Mouse (Mus musculus) neural tube, embryonic 15.5 days (tissue): Measurements from ENCODE around the gene Pttg1. TPM values are rescaled to one million over a fixed set of nuclear protein-coding genes. Genes with fewer than 3 reads are reported as not detected.
A peak's percentile ranks its signal among the peaks of the same experiment; 100 is the strongest.

ENCODE experiments used
- ATAC-seq: fragments of 200-750 bp; cut with Nextera tagmentation; 2 replicates; pipeline ENCODE4 v1.8.0; 2017; ENCODE audit warnings: mild to moderate bottlenecking, moderate TSS enrichment, moderate library complexity; ENCODE audit not compliant: low FRiP score
- H3K27ac ChIP-seq: fragments of 300-500 bp; sonication (generic); replicated peaks from 2 replicates; pipeline ENCODE4 v1.5.1; 2015; ENCODE audit warnings: mild to moderate bottlenecking, inconsistent platforms
- H3K27me3 ChIP-seq: fragments of 300-500 bp; sonication (generic); replicated peaks from 2 replicates; pipeline ENCODE4 v1.6.1; 2015; ENCODE audit warnings: inconsistent platforms
- H3K36me3 ChIP-seq: fragments of 300-500 bp; sonication (generic); 2 replicates; pipeline ENCODE4 v1.6.1; 2015; ENCODE audit warnings: inconsistent platforms
- H3K4me1 ChIP-seq: fragments of 300-500 bp; sonication (generic); 2 replicates; pipeline ENCODE4 v1.6.1; 2015; ENCODE audit warnings: inconsistent platforms
- H3K4me2 ChIP-seq: fragments of 300-500 bp; sonication (generic); 2 replicates; pipeline ENCODE4 v1.6.1; 2015; ENCODE audit warnings: inconsistent platforms, mild to moderate bottlenecking, moderate library complexity
- H3K4me3 ChIP-seq: fragments of 300-500 bp; sonication (generic); replicated peaks from 2 replicates; pipeline ENCODE4 v1.5.1; 2015; ENCODE audit warnings: mild to moderate bottlenecking, inconsistent platforms
- H3K9ac ChIP-seq: fragments of 300-500 bp; sonication (generic); replicated peaks from 2 replicates; pipeline ENCODE4 v1.6.1; 2015; ENCODE audit warnings: mild to moderate bottlenecking, inconsistent platforms
- H3K9me3 ChIP-seq: fragments of 300-500 bp; sonication (generic); replicated peaks from 2 replicates; pipeline ENCODE4 v1.6.1; 2016; ENCODE audit warnings: inconsistent platforms
- WGBS: fragments of 180-500 bp; shearing (Covaris S2); methylation state at CpG from one replicate; pipeline ENCODE4 v1.1.7; 2015; ENCODE audit warnings: mixed read lengths; 5-methylcytosine and 5-hydroxymethylcytosine counted together
- polyA plus RNA-seq: library from polyadenylated mRNA; unstranded; fragments of >200 nt; fragmentation: Nextera tagmentation; extraction: Ambion mirVana; gene quantifications from 2 replicates; pipeline ENCODE4 v1.2.1, GENCODE M21; 2015

Pttg1 gene
- polyA plus RNA-seq, result 44.3 and 52.7 TPM in 2 replicates

DNA sequence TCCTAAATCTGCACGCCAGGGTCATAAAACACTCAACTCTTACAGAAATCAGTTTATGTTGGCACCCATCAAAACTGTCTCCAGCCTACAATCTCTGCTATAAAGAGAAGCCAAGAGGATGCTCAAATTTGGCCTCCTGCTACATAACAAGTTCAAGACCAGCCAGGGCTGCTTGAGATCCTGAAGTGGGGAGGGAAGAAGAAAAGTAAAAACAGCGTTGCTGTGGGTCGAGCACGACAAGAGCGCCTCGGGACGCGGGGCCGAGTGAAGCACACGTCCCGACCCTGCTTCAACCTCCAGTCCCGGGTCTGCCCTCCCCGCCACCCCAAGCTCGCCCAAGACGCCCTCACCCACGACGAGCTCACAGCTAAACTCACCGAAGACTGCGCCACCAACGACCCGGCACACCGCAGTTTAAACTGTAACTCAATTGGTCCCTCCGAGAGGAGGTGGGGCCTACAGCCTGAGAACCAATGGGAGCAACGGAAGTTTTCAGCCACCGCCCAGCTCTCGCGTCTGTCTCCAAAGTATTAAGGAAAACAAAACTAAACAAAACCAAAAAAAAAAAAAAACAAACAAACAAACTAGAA is at the start of gene Pttg1:
TSS of gene Pttg1 (minus strand) at position 428 of the 590 bp plus-strand sequence.
- WGBS, result 3% methylated on average over 27 of the region's 27 CpGs
- ATAC-seq, result peak; percentile 95
- Histone ChIP-seq H3K4me3 (peak within 1 kb of the TSS; percentile 63), H3K9ac (peak within 1 kb of the TSS; percentile 55), H3K4me1 (peaks cover 11% of the 10 kb centered on the region), H3K27me3 (no peaks in the 10 kb centered on the region), H3K4me2 (peak within 1 kb of the TSS; percentile 74), H3K36me3 (no peaks in the 10 kb centered on the region), H3K9me3 (no peaks in the 10 kb centered on the region), H3K27ac (0 out of 2 replicates have a peak within 1 kb of the TSS, but pooled peaks have one; percentile 10)

DNA sequence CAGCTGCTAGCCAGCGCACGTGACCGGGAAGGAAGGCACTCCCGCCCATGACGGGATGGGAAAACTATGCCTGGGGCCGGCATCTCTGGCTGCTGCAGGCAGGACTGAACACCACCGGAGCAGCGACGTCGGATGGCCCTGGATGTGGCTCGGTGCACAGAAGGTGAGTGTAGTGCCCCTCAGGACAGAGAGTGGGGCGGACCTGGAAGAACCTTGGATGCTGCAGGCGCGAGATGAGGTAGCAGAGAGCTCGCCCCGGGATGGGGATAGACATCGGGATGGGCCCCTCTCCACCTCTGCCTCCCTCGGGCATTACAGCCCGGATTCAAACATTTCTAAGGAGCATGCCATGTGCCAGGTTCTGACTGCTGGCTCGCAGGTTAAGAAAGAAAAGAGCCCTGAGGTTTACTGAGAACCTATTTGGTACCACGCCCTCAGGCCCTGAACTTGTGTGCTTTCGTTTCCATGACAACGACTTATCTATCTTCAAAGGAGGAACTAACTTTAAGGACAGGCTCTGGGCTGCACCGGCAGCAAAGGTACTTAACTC is 48.2 kb upstream of the Pttg1 start, which contains the start of gene C1qtnf2:
TSS of gene C1qtnf2 (plus strand) at position 52 of the 550 bp plus-strand sequence.
- WGBS, result 6% methylated on average over 24 of the region's 24 CpGs

GRCm38 (mm10) chr11:43473635-43474224 is 47.7 kb upstream of the Pttg1 start:
- no peak; the same call in 1 of the 2 replicates for ATAC-seq
- H3K4me3 ChIP-seq, result peak overlapping the region; percentile 39
- H3K4me2 ChIP-seq, result peak overlapping the region; percentile 74
- 46% methylated on average over 15 of the region's 15 CpGs for WGBS
- no peaks in the 10 kb centered on the region for H3K27me3 ChIP-seq
- no peaks in the 10 kb centered on the region for H3K9me3 ChIP-seq
- no peaks in the 10 kb centered on the region for H3K36me3 ChIP-seq
- peaks cover 15% of the 10 kb centered on the region for H3K4me1 ChIP-seq
- no peak overlapping the region for H3K27ac ChIP-seq
- peak overlapping the region; percentile 48; the same call in 1 of the 2 replicates for H3K9ac ChIP-seq

More for the DNA sequence above, 48.2 kb upstream of the Pttg1 start, which contains the start of gene C1qtnf2:
- Histone ChIP-seq H3K9me3 (no peaks in the 10 kb centered on the region), H3K4me1 (peaks cover 15% of the 10 kb centered on the region), H3K4me2 (peak within 1 kb of the TSS; percentile 74), H3K36me3 (no peaks in the 10 kb centered on the region), H3K4me3 (peak within 1 kb of the TSS; percentile 39), H3K9ac (peak within 1 kb of the TSS; percentile 48), H3K27me3 (no peaks in the 10 kb centered on the region), H3K27ac (no peak within 1 kb of the TSS)
- ATAC-seq, result peak; percentile 63; the same call in 1 of the 2 replicates

DNA sequence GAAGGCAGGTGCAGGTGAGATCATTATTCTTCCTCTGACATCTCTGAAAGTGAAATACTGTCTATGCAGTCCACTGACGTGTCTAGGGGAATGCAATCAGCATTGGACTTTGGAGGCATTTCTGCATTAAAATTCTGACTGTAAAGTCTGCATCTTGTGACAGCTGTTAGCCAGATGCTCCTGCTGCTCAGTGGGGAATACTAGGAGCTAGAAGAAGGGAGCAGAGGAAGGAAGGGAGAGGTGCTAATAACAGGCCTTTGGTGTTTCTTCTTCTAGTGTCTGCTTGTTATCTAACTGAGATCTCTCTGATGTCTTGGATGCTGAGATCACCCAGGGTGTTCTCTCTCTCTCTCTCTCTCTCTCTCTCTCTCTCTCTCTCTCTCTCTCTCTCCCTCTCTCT is 47.1 kb upstream of the Pttg1 start:
- Histone ChIP-seq H3K27ac (no peak overlapping the region), H3K36me3 (no peaks in the 10 kb centered on the region), H3K4me1 (peaks cover 15% of the 10 kb centered on the region), H3K4me2 (no peak overlapping the region), H3K9me3 (no peaks in the 10 kb centered on the region), H3K27me3 (no peaks in the 10 kb centered on the region), H3K9ac (no peak overlapping the region), H3K4me3 (no peak overlapping the region)
- 46% methylated on average over 1 of the region's 1 CpGs for WGBS
- no peak; the same call in 1 of the 2 replicates for ATAC-seq

GRCm38 (mm10) chr11:43470881-43471820 is 45.1 kb upstream of the Pttg1 start:
- whole genome bisulfite sequencing, result 67% methylated on average over 6 of the region's 6 CpGs
- H3K4me3 ChIP-seq, result no peak overlapping the region
- H3K4me2 ChIP-seq, result no peak overlapping the region
- H3K36me3 ChIP-seq, result no peaks in the 10 kb centered on the region
- H3K27ac ChIP-seq, result no peak overlapping the region
- no peak for ATAC-seq
- peaks cover 15% of the 10 kb centered on the region for H3K4me1 ChIP-seq
- H3K9ac ChIP-seq, result no peak overlapping the region
- H3K9me3 ChIP-seq, result no peaks in the 10 kb centered on the region
- no peaks in the 10 kb centered on the region for H3K27me3 ChIP-seq

DNA sequence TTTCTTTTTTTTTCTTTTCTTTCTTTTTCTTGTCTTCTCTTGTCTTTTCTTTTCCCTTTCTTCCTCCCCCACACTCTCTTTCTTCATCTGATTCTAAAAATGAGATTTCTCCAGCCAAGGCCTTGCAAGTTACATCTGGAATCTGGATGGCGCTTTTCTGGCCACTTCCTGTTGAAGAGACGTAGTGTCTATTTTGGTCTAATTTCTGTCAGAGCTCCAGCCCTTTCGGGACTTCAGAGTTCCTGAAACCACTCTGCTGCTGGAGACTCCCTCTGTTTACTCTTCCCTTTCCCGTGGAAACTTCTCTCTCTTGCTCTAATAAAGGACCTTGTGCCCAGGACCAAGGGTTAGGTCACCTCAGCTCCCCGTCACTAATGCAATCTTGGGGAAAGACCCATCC is 44.1 kb upstream of the Pttg1 start:
- peaks cover 14% of the 10 kb centered on the region for H3K4me1 ChIP-seq
- no peaks in the 10 kb centered on the region for H3K9me3 ChIP-seq
- no peak overlapping the region for H3K27ac ChIP-seq
- no peak for ATAC-seq
- 70% methylated on average over 5 of the region's 5 CpGs for WGBS
- H3K36me3 ChIP-seq, result no peaks in the 10 kb centered on the region
- no peaks in the 10 kb centered on the region for H3K27me3 ChIP-seq
- H3K9ac ChIP-seq, result no peak overlapping the region
- H3K4me3 ChIP-seq, result no peak overlapping the region
- no peak overlapping the region for H3K4me2 ChIP-seq

GRCm38 (mm10) chr11:43463204-43463603 is 37.2 kb upstream of the Pttg1 start:
- no peaks in the 10 kb centered on the region for H3K36me3 ChIP-seq
- H3K27me3 ChIP-seq, result no peaks in the 10 kb centered on the region
- no peak overlapping the region for H3K9ac ChIP-seq
- 94% methylated on average over 25 of the region's 25 CpGs for WGBS
- H3K4me2 ChIP-seq, result no peak overlapping the region
- H3K27ac ChIP-seq, result no peak overlapping the region
- H3K9me3 ChIP-seq, result no peaks in the 10 kb centered on the region
- no peak overlapping the region for H3K4me3 ChIP-seq
- H3K4me1 ChIP-seq, result no peaks in the 10 kb centered on the region
- ATAC-seq, result no peak

DNA sequence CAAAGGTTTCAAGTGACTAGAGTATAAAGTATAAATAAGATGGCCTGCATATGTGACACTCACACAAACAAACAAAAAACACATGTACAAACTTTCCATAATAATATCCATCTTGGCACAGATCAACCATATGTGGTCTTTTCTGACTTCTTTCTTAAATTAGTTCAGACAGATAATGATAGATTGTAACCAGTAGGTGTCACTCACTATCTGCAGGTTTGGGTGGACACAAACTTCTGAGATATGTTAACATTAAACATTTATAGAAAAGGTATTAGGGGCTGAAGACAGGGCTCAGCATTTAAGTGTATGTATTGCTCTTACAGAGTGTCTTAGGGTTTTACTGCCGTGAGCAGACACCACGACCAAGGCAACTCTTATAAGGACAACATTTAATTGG is 26.2 kb upstream of the Pttg1 start:
- Histone ChIP-seq H3K4me2 (no peak overlapping the region), H3K9ac (no peak overlapping the region), H3K4me1 (no peaks in the 10 kb centered on the region), H3K27ac (no peak overlapping the region), H3K4me3 (no peak overlapping the region), H3K36me3 (peaks cover 10% of the 10 kb centered on the region), H3K27me3 (no peaks in the 10 kb centered on the region), H3K9me3 (no peaks in the 10 kb centered on the region)
- ATAC-seq, result no peak
- 74% methylated on average over 2 of the region's 2 CpGs for WGBS

- ATAC-seq, result no peak
- H3K4me1 ChIP-seq, result no peaks in the 10 kb centered on the region
Observed at GRCm38 (mm10) chr11:43451322-43451721, 25.3 kb upstream of the Pttg1 start.

GRCm38 (mm10) chr11:43449916-43450315 is 23.9 kb upstream of the Pttg1 start:
- no peak overlapping the region for H3K4me2 ChIP-seq
- no peak overlapping the region for H3K9ac ChIP-seq
- H3K27ac ChIP-seq, result no peak overlapping the region
- H3K4me1 ChIP-seq, result no peaks in the 10 kb centered on the region
- no peak for ATAC-seq
- no peaks in the 10 kb centered on the region for H3K27me3 ChIP-seq
- H3K9me3 ChIP-seq, result no peaks in the 10 kb centered on the region
- 86% methylated on average over 2 of the region's 2 CpGs for WGBS
- peaks cover 33% of the 10 kb centered on the region for H3K36me3 ChIP-seq
- H3K4me3 ChIP-seq, result no peak overlapping the region

More at GRCm38 (mm10) chr11:43451322-43451721, 25.3 kb upstream of the Pttg1 start:
- no peak overlapping the region for H3K27ac ChIP-seq
- peaks cover 19% of the 10 kb centered on the region for H3K36me3 ChIP-seq
- no peaks in the 10 kb centered on the region for H3K27me3 ChIP-seq
- H3K4me3 ChIP-seq, result no peak overlapping the region
- WGBS, result 74% methylated on average over 4 of the region's 4 CpGs
- no peaks in the 10 kb centered on the region for H3K9me3 ChIP-seq
- no peak overlapping the region for H3K9ac ChIP-seq
- no peak overlapping the region for H3K4me2 ChIP-seq

- no peak overlapping the region for H3K27ac ChIP-seq
Observed at GRCm38 (mm10) chr11:43443183-43443582, 17.1 kb upstream of the Pttg1 start.

More at GRCm38 (mm10) chr11:43443183-43443582, 17.1 kb upstream of the Pttg1 start:
- H3K4me3 ChIP-seq, result no peak overlapping the region
- peaks cover 95% of the 10 kb centered on the region for H3K36me3 ChIP-seq
- no peak for ATAC-seq
- H3K9me3 ChIP-seq, result no peaks in the 10 kb centered on the region
- H3K4me1 ChIP-seq, result no peaks in the 10 kb centered on the region
- no peaks in the 10 kb centered on the region for H3K27me3 ChIP-seq
- H3K9ac ChIP-seq, result no peak overlapping the region
- WGBS, result 94% methylated on average over 13 of the region's 13 CpGs
- no peak overlapping the region for H3K4me2 ChIP-seq
